Mouse (Mus musculus) intestine, postnatal 0 days (tissue): ENCODE measurements around the gene Tbca. TPM values are rescaled to one million over a fixed set of nuclear protein-coding genes. Genes with fewer than 3 reads are reported as not detected.
A peak's percentile ranks its signal among the peaks of the same experiment; 100 is the strongest.

Source experiments
- ATAC-seq: fragments of 200-750 bp; cut with Nextera tagmentation; 2 replicates; pipeline ENCODE4 v1.8.0; 2017; ENCODE audit warnings: mild to moderate bottlenecking, moderate TSS enrichment, moderate library complexity
- H3K27ac ChIP-seq: fragments of 300-500 bp; sonication (generic); 2 replicates; pipeline ENCODE4 v1.5.1; 2014; ENCODE audit warnings: mild to moderate bottlenecking, low read depth, low read length, moderate library complexity
- H3K27me3 ChIP-seq: fragments of 300-500 bp; sonication (generic); replicated peaks from 2 replicates; pipeline ENCODE4 v1.6.1; 2014; ENCODE audit warnings: low read length, mixed read lengths; ENCODE audit not compliant: control insufficient read depth, insufficient read depth
- H3K36me3 ChIP-seq: fragments of 300-500 bp; sonication (generic); 2 replicates; pipeline ENCODE4 v1.6.1; 2014; ENCODE audit warnings: mild to moderate bottlenecking, moderate library complexity; ENCODE audit not compliant: control insufficient read depth, insufficient read depth
- H3K4me1 ChIP-seq: fragments of 300-500 bp; sonication (generic); replicated peaks from 2 replicates; pipeline ENCODE4 v1.6.1; 2014; ENCODE audit warnings: antibody characterized with exemption, low read length, mixed read lengths; ENCODE audit not compliant: control insufficient read depth, insufficient read depth
- H3K4me2 ChIP-seq: fragments of 300-500 bp; sonication (generic); replicated peaks from 2 replicates; pipeline ENCODE4 v1.6.1; 2014; ENCODE audit warnings: low read depth, mild to moderate bottlenecking, moderate library complexity
- H3K4me3 ChIP-seq: fragments of 300-500 bp; sonication (generic); 2 replicates; pipeline ENCODE4 v1.5.1; 2014; ENCODE audit warnings: low read depth, low read length
- H3K9ac ChIP-seq: fragments of 300-500 bp; sonication (generic); 2 replicates; pipeline ENCODE4 v1.6.1; 2014; ENCODE audit warnings: mild to moderate bottlenecking, low read depth, low read length
- H3K9me3 ChIP-seq: fragments of 300-500 bp; sonication (generic); 2 replicates; pipeline ENCODE4 v1.6.1; 2016; ENCODE audit warnings: mixed run types; ENCODE audit not compliant: control insufficient read depth
- CTCF ChIP-seq: sonication (generic); IDR thresholded peaks from 2 replicates; pipeline ENCODE4 v1.5.1; 2016; ENCODE audit warnings: low read depth, mild to moderate bottlenecking, control low read depth, antibody characterized with exemption, moderate library complexity
- WGBS: fragments of 180-500 bp; shearing (Covaris S2); extraction: QIAGEN DNeasy Blood & Tissue Kit; methylation state at CpG from one replicate; pipeline ENCODE4 v1.1.7; 2014; 5-methylcytosine and 5-hydroxymethylcytosine counted together
- polyA plus RNA-seq: library from polyadenylated mRNA; unstranded; fragments of >200 nt; fragmentation: Nextera tagmentation; extraction: Ambion mirVana; gene quantifications from 2 replicates; pipeline ENCODE4 v1.2.1, GENCODE M21; 2015

Gene Tbca
- polyA plus RNA-seq, 1 experiment from 2014 or later = 387 TPM

GRCm38 (mm10) chr13:94813770-94814169 is 25.1 kb downstream of the Tbca start:
- Histone ChIP-seq H3K27ac (peak overlapping the region; percentile 54; the same call in 1 of the 2 replicates), H3K9me3 (no peaks in the 10 kb centered on the region), H3K4me2 (peak overlapping the region; percentile 38), H3K4me3 (no peak overlapping the region), H3K9ac (no peak overlapping the region), H3K36me3 (no peaks in the 10 kb centered on the region), H3K4me1 (peaks cover 7% of the 10 kb centered on the region; the same call in 1 of the 2 replicates), H3K27me3 (no peaks in the 10 kb centered on the region)
- peak; percentile 66 for ATAC-seq
- 41% methylated on average over 3 of the region's 3 CpGs for WGBS
- TF ChIP-seq CTCF = no peak

- H3K4me1 ChIP-seq = peaks cover 2% of the 10 kb centered on the region; the same call in 1 of the 2 replicates
- no peak overlapping the region for H3K4me3 ChIP-seq
- peak overlapping the region; percentile 78 for H3K27ac ChIP-seq
- H3K9ac ChIP-seq = no peak overlapping the region
- TF ChIP-seq CTCF = no peak
- ATAC-seq = peak; percentile 98
- H3K4me2 ChIP-seq = 0 out of 2 replicates have a peak overlapping the region, but pooled peaks have one; percentile 24
- no peaks in the 10 kb centered on the region for H3K9me3 ChIP-seq
- H3K36me3 ChIP-seq = no peaks in the 10 kb centered on the region
- WGBS = 50% methylated on average over 3 of the region's 3 CpGs
- H3K27me3 ChIP-seq = no peaks in the 10 kb centered on the region
Observed at GRCm38 (mm10) chr13:94820516-94820915, 31.8 kb downstream of the Tbca start.

- no peak overlapping the region for H3K4me3 ChIP-seq
Observed at GRCm38 (mm10) chr13:94820956-94821355, 32.2 kb downstream of the Tbca start.

GRCm38 (mm10) chr13:94826389-94826788 is 37.7 kb downstream of the Tbca start:
- no peak overlapping the region for H3K4me3 ChIP-seq
- H3K27ac ChIP-seq = no peak overlapping the region
- H3K9ac ChIP-seq = no peak overlapping the region
- WGBS = 69% methylated on average over 5 of the region's 5 CpGs
- peak; percentile 53 for ATAC-seq
- no peaks in the 10 kb centered on the region for H3K9me3 ChIP-seq
- no peak for TF ChIP-seq CTCF
- no peak overlapping the region for H3K4me2 ChIP-seq
- H3K4me1 ChIP-seq = 0 out of 2 replicates have a peak, but pooled peaks cover 6% of the 10 kb centered on the region
- H3K36me3 ChIP-seq = no peaks in the 10 kb centered on the region
- no peaks in the 10 kb centered on the region for H3K27me3 ChIP-seq

More at GRCm38 (mm10) chr13:94820956-94821355, 32.2 kb downstream of the Tbca start:
- peaks cover 2% of the 10 kb centered on the region; the same call in 1 of the 2 replicates for H3K4me1 ChIP-seq
- no peak overlapping the region for H3K9ac ChIP-seq
- no peaks in the 10 kb centered on the region for H3K27me3 ChIP-seq
- no peaks in the 10 kb centered on the region for H3K9me3 ChIP-seq
- ATAC-seq = peak; percentile 70
- peak overlapping the region; percentile 46; the same call in 1 of the 2 replicates for H3K27ac ChIP-seq
- WGBS = 45% methylated on average over 2 of the region's 2 CpGs
- 0 out of 2 replicates have a peak overlapping the region, but pooled peaks have one; percentile 24 for H3K4me2 ChIP-seq
- H3K36me3 ChIP-seq = no peaks in the 10 kb centered on the region
- no peak for TF ChIP-seq CTCF

GRCm38 (mm10) chr13:94826986-94827385 is 38.3 kb downstream of the Tbca start:
- no peak for ATAC-seq
- no peak for TF ChIP-seq CTCF
- 73% methylated on average over 2 of the region's 2 CpGs for WGBS
- H3K4me3 ChIP-seq = no peak overlapping the region
- H3K36me3 ChIP-seq = no peaks in the 10 kb centered on the region
- H3K9me3 ChIP-seq = no peaks in the 10 kb centered on the region
- H3K9ac ChIP-seq = no peak overlapping the region
- H3K4me2 ChIP-seq = no peak overlapping the region
- no peaks in the 10 kb centered on the region for H3K27me3 ChIP-seq
- H3K4me1 ChIP-seq = 0 out of 2 replicates have a peak, but pooled peaks cover 6% of the 10 kb centered on the region
- H3K27ac ChIP-seq = no peak overlapping the region

GRCm38 (mm10) chr13:94827847-94828246 is 39.1 kb downstream of the Tbca start:
- WGBS = 46% methylated on average over 2 of the region's 2 CpGs
- TF ChIP-seq CTCF = no peak
- H3K4me1 ChIP-seq = 0 out of 2 replicates have a peak, but pooled peaks cover 6% of the 10 kb centered on the region
- H3K9me3 ChIP-seq = no peaks in the 10 kb centered on the region
- no peak for ATAC-seq
- H3K4me2 ChIP-seq = no peak overlapping the region
- H3K9ac ChIP-seq = no peak overlapping the region
- no peak overlapping the region for H3K4me3 ChIP-seq
- no peaks in the 10 kb centered on the region for H3K27me3 ChIP-seq
- H3K27ac ChIP-seq = no peak overlapping the region
- H3K36me3 ChIP-seq = no peaks in the 10 kb centered on the region
